Mouse (Mus musculus): ENCODE data around the gene March11.

The March11 gene

GRCm38 (mm10) chr15:26374946-26375345 lies 66.1 kb downstream of the March11 start:
- DNase-seq: no peak

DNA sequence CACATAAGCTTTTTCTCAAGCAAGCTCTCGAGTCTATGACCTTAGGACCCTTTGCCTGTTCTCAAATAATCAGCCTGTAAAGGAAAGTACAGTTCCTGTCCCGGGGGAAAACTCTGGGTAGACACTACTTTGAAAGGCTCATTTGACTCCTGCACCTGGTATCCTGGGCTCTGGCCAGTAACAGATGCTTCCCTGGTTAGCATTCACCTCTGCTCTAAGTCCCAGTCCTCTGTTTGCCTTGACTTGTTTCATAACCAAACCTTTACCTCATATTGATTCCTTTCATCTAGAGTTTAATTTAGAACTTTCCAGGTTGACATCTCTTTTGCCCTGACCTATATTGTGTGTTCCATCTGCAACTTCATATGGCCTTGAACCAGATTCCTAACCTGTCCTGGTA lies 68.5 kb downstream of the March11 start:
- DNase-seq: no peak

DNA sequence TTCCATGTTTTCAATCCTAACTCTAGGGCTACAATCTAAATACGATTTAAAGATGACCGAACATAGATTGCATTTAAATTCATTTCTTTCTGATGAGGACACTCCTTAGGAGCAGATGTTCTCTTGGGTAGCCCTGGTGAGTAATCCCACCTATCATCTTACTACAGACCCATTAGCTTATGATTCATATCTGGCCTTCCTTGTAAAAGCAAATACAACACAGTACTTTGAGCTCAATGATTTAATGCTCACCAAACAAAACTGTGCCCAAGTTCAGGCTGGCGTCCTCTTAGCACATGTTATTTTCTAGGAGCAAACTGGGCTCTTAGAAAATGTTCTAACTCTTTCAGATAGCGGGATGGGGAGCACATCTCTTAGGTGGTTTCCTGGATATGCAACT lies 70.0 kb downstream of the March11 start:
- no peak for DNase-seq

GRCm38 (mm10) chr15:26379831-26380230 lies 71.0 kb downstream of the March11 start:
- DNase-seq: no peak

GRCm38 (mm10) chr15:26380844-26381243 lies 72.0 kb downstream of the March11 start:
- no peak for DNase-seq

- no peak for DNase-seq
These were observed 81.2 kb downstream of the March11 start for GRCm38 (mm10) chr15:26390001-26390400.

DNA sequence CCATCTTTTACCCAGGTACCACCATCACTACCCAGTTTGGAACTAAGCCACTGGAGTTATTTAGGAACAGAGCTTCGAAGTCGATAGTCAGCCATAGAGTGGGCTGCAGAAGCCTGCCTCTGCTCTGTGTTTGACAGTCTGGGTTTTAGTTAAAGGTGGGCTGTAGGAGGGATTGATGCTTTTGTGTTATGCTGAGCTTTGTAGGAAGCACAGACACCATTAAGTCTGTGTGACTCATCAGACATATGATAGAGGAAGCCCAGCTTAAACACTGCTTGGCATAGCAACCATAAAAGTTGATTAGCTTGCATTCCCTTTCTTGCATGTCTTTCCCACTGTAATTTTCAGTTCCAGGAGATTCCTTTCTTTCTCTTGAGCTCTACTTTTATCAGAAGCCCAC lies 87.7 kb downstream of the March11 start:
- no peak for DNase-seq

DNA sequence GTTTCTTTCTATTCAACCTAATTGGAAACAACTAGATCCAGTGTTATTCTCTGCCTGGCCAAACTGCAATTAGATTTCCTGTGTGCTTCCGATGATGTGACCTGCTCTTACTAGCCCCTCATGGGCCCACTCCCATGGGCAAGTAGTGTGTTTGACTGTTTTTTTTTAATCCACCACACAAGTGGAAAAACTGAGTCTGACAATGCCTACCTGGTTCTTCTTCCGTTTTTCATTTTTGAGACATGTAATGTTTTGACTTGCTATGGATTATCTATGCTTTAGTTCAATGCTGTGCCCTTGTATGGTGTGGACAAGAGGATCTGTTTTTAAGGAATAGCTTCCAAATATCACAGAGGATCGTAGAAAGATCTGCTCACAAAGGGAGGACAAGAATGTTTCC lies 116.4 kb downstream of the March11 start:
- no peak for DNase-seq

- no peak for DNase-seq
These were observed 117.4 kb downstream of the March11 start for GRCm38 (mm10) chr15:26426231-26426630.

- DNase-seq: no peak
These were observed 121.7 kb downstream of the March11 start for GRCm38 (mm10) chr15:26430565-26430964.

DNA sequence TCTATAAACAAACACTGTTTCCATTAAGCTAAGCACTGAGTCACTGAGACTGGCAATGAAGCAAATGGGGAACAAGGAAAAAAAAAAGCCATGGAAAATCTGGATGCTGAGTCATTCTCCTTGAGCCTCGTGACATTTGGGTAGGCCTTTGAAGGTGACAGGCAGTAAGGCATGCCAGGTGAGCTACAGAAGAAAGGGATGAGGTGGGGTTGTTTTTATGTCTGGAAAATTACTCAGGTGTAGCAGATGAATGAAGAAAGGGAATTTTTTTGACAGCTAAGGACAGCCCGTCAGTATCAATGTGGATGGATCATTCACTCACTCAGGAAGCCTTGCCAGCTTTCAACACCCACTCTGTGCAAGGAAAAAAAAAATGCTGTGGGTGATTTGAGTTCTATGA lies 123.8 kb downstream of the March11 start:
- no peak for DNase-seq

- DNase-seq: no peak
These were observed 126.9 kb downstream of the March11 start for GRCm38 (mm10) chr15:26435725-26436124.

GRCm38 (mm10) chr15:26437113-26437512 lies 128.3 kb downstream of the March11 start:
- DNase-seq: no peak

Measured in cerebellum, adult 11 months (tissue).